8 mouse cellular contexts compared by ENCODE assay signal in genomic region chr7:123377443-123378400, GRCm38 (mm10). TPM values are rescaled to one million over a fixed set of nuclear protein-coding genes. Genes with fewer than 3 reads are reported as not detected.
DNase-seq lines count a peak whose midpoint lies in the region; ATAC-seq lines count a peak whose summit lies in the region.

No protein-coding gene starts in this region.

- DNase-seq in WW6 (ENCODE audit: low read depth, low spot score) = peak; percentile 87
- DNase-seq in cerebellum, postnatal 4 days (ENCODE audit: low spot score in 2 of 2) = peak; percentile 68 to 91
- peak; percentile 96 for DNase-seq in gastrocnemius, adult 18-20 months (ENCODE audit: low spot score)
- peak; percentile 94 to 97 for DNase-seq in left cerebral cortex, adult 18-20 months (ENCODE audit: low spot score in 2 of 2)
- peak; percentile 98 for DNase-seq in right cerebral cortex, adult 18-20 months
- DNase-seq in urinary bladder, postnatal 10 days (ENCODE audit: low spot score) = peak; percentile 62

- no peaks in the 10 kb centered on the region for H3K9me3 ChIP-seq in hindbrain, embryonic 16.5 days (ENCODE audit: control insufficient read depth, low read length)

- no peaks in the 10 kb centered on the region for H3K27me3 ChIP-seq in hindbrain, embryonic 16.5 days (replicated peaks; ENCODE audit: control insufficient read depth, insufficient read depth, low read length)

- peak overlapping the region; percentile 83 for H3K27ac ChIP-seq in hindbrain, embryonic 16.5 days (ENCODE audit: low read depth, low read length)
- H3K27ac ChIP-seq in macrophage = peak overlapping the region; percentile 39

- peak overlapping the region; percentile 91 for H3K4me2 ChIP-seq in hindbrain, embryonic 16.5 days (ENCODE audit: low read length)

- peak overlapping the region; percentile 96 for H3K4me3 ChIP-seq in hindbrain, embryonic 16.5 days (ENCODE audit: low read length)
- peak overlapping the region; percentile 94 for H3K4me3 ChIP-seq in macrophage (ENCODE audit: inconsistent target)

- H3K36me3 ChIP-seq in hindbrain, embryonic 16.5 days (ENCODE audit: control insufficient read depth, insufficient read depth, low read length) = no peaks in the 10 kb centered on the region
- H3K36me3 ChIP-seq in macrophage (ENCODE audit: inconsistent target) = no peaks in the 10 kb centered on the region

- whole genome bisulfite sequencing in hindbrain, embryonic 16.5 days = 4% methylated on average over 41 of the region's 41 CpGs
- WGBS in macrophage (ENCODE audit: missing documents) = 6% methylated on average over 35 of the region's 41 CpGs

- ATAC-seq in hindbrain, embryonic 16.5 days = peak; percentile 100

- peak overlapping the region; percentile 90 for H3K9ac ChIP-seq in hindbrain, embryonic 16.5 days (ENCODE audit: low read depth, low read length)

- peaks cover 46% of the 10 kb centered on the region; the same call in 1 of the 2 replicates for H3K79me2 ChIP-seq in macrophage (ENCODE audit: inconsistent target)

- H3K4me1 ChIP-seq in hindbrain, embryonic 16.5 days (ENCODE audit: control insufficient read depth, insufficient read depth, low read depth, low read length) = peaks cover 15% of the 10 kb centered on the region

RNA-seq across cellular contexts. Expression of gene Arhgap17, which starts 8.0 kb away (rescaled TPM):
- total RNA-seq in gastrocnemius, adult 18-20 months (2021) = 10 to 100 TPM; 15.1 to 15.3 TPM
- polyA plus RNA-seq in hindbrain, embryonic 16.5 days (2015; fragmentation: Nextera tagmentation; extraction: Ambion mirVana) = 8.8 and 11.2 TPM in 2 replicates
- 10 to 100 TPM; 18.9 to 20.5 TPM for total RNA-seq in left cerebral cortex, adult 18-20 months (2021)
- 100 to 1,000 TPM; 131 to 699 (median 546) TPM for total RNA-seq in macrophage (2018; cell fraction: chromatin; rRNA removed)
- total RNA-seq in macrophage (2018; cell fraction: cytosol; rRNA removed) = 100 to 1,000 TPM in 22 of 26 experiments, 10 to 100 TPM in 4; 69.2 to 167 (median 116) TPM
- 100 to 1,000 TPM; 124 to 620 (median 384) TPM for total RNA-seq in macrophage (2018; cell fraction: nucleus; rRNA removed)
- polyA plus RNA-seq in macrophage (2018) = 59.4 to 114 TPM (median 112 TPM) in 3 replicates

RNA-seq across cellular contexts. Expression of gene Lcmt1, which starts 8.1 kb away (rescaled TPM):
- total RNA-seq in gastrocnemius, adult 18-20 months (2021) = 10 to 100 TPM; 26.2 to 29.5 TPM
- polyA plus RNA-seq in hindbrain, embryonic 16.5 days (2015; fragmentation: Nextera tagmentation; extraction: Ambion mirVana) = 104 and 112 TPM in 2 replicates
- 10 to 100 TPM; 86.8 to 87.7 TPM for total RNA-seq in left cerebral cortex, adult 18-20 months (2021)
- 10 to 100 TPM in 15 of 26 experiments, 1 to 10 TPM in 11; 1.7 to 25.4 (median 11.6) TPM for total RNA-seq in macrophage (2018; cell fraction: chromatin; rRNA removed)
- total RNA-seq in macrophage (2018; cell fraction: cytosol; rRNA removed) = 10 to 100 TPM; 12.1 to 23.5 (median 18.4) TPM
- total RNA-seq in macrophage (2018; cell fraction: nucleus; rRNA removed) = 10 to 100 TPM in 11 of 26 experiments, 1 to 10 TPM in 15; 3.9 to 18.4 (median 8.7) TPM
- polyA plus RNA-seq in macrophage (2018) = 14.4 to 20.0 TPM (median 19.7 TPM) in 3 replicates

Comparison
In these comparisons a context has a peak if more than half of its experiments do, and no peak if none do; other contexts are left out.
1. Peak in every context shown above with its lines: DNase-seq, ATAC-seq, H3K4me3 ChIP-seq and H3K27ac ChIP-seq.